Comparison of ENCODE assay signal across 7 mouse cellular contexts in the genomic region with DNA sequence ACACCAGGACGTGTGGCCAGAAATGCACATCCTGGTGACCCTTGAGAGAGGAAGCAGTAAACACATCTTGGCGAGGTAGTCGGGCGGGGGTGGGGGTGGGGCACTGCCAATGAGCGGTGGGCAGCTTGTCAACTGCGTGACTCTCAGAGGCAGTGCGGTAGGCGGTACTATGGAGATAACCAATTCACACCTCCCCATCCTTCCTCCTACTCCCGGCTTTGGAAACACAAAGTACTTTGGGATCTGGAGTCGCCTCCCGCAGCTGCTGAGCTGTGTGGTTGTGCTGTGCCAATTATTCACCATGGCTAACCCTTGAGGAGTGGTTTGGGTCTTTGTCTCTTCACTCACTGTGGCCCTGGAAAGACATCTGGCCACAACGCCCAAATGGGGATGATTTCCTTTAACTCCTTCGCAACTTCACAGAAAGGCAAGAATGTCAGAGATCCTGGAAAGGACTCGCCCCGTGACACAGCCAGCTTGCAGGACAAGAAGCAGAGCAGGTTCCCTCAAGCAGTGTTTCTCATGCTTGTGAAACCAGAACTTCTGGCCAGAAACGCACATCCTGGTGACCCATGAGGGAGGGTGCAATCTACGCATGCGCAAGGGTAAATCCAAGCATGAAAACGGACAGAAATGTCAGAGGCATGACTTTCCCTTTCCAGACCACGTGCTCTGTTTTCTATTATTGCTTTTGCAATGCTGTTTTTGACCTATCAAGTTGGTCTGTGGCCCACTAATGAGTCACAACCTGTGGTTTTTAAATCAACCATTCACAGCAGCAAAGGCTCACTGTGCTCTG. TPM values are rescaled to one million over a fixed set of nuclear protein-coding genes. Genes with fewer than 3 reads are reported as not detected.
DNase-seq lines count a peak whose midpoint lies in the region; ATAC-seq and TF ChIP-seq lines count a peak whose summit lies in the region.

No protein-coding gene starts in this region.

- H3K4me2 ChIP-seq in embryonic facial prominence, embryonic 13.5 days: peak overlapping the region; percentile 53
- peak overlapping the region; percentile 30 for H3K4me2 ChIP-seq in limb, embryonic 11.5 days (ENCODE audit: low read depth, severe bottlenecking)
- H3K4me2 ChIP-seq in midbrain, embryonic 14.5 days (ENCODE audit: low read length): 0 out of 2 replicates have a peak overlapping the region, but pooled peaks have one; percentile 23

- H3K9me3 ChIP-seq in embryonic facial prominence, embryonic 13.5 days: no peaks in the 10 kb centered on the region
- no peaks in the 10 kb centered on the region for H3K9me3 ChIP-seq in limb, embryonic 11.5 days (ENCODE audit: control insufficient read depth, low read length)
- no peaks in the 10 kb centered on the region for H3K9me3 ChIP-seq in midbrain, embryonic 14.5 days (ENCODE audit: control insufficient read depth, low read length)

- peak; percentile 69 for DNase-seq in ZHBTc4 (ENCODE audit: low read depth, low spot score)
- peak; percentile 82 to 90 for DNase-seq in heart, adult 2 months
- DNase-seq in kidney, adult 18-20 months: peak; percentile 74
- peak; percentile 49 for DNase-seq in limb, embryonic 11.5 days (ENCODE audit: low spot score)
- DNase-seq in midbrain, embryonic 14.5 days: peak; percentile 19
- DNase-seq in spleen, postnatal 4 days (ENCODE audit: low spot score in 2 of 2): peak; percentile 55 to 78

- peaks cover 34% of the 10 kb centered on the region for H3K4me1 ChIP-seq in embryonic facial prominence, embryonic 13.5 days
- H3K4me1 ChIP-seq in heart, adult 2 months (ENCODE audit: control insufficient read depth, insufficient read depth, low read length): peaks cover 14% of the 10 kb centered on the region
- peaks cover 20% of the 10 kb centered on the region for H3K4me1 ChIP-seq in limb, embryonic 11.5 days (ENCODE audit: control insufficient read depth, insufficient read depth, low read length)
- H3K4me1 ChIP-seq in midbrain, embryonic 14.5 days (ENCODE audit: control insufficient read depth, insufficient read depth, low read length): 0 out of 2 replicates have a peak, but pooled peaks cover 6% of the 10 kb centered on the region

- H3K27me3 ChIP-seq in embryonic facial prominence, embryonic 13.5 days: no peaks in the 10 kb centered on the region
- H3K27me3 ChIP-seq in heart, adult 2 months (ENCODE audit: control insufficient read depth, insufficient read depth, low read length): no peaks in the 10 kb centered on the region
- no peaks in the 10 kb centered on the region for H3K27me3 ChIP-seq in limb, embryonic 11.5 days (ENCODE audit: control insufficient read depth, insufficient read depth, low read length)
- H3K27me3 ChIP-seq in midbrain, embryonic 14.5 days (ENCODE audit: control insufficient read depth, insufficient read depth, low read length): no peaks in the 10 kb centered on the region

- peak; percentile 81 for TF ChIP-seq EP300 in heart, adult 2 months (IDR thresholded peaks at IDR 0.05; ENCODE audit: insufficient read depth, low read depth, low read length)

- H3K36me3 ChIP-seq in embryonic facial prominence, embryonic 13.5 days: no peaks in the 10 kb centered on the region
- H3K36me3 ChIP-seq in heart, adult 2 months (ENCODE audit: control insufficient read depth, insufficient read depth, low read length): no peaks in the 10 kb centered on the region
- no peaks in the 10 kb centered on the region for H3K36me3 ChIP-seq in limb, embryonic 11.5 days (ENCODE audit: control insufficient read depth, insufficient read depth, low read length)
- H3K36me3 ChIP-seq in midbrain, embryonic 14.5 days (ENCODE audit: control insufficient read depth, insufficient read depth, low read length): no peaks in the 10 kb centered on the region

- TF ChIP-seq POLR2A in heart, adult 2 months (IDR thresholded peaks at IDR 0.05; ENCODE audit: insufficient read depth, low read depth, low read length): peak; percentile 70

- intact Hi-C loops in heart, adult 2 months (cut with DNase I): loop anchor here (2.0 kb wide), 1 partner anchor 21 kb away; no protein-coding TSS in a partner anchor

- no peak for ATAC-seq in embryonic facial prominence, embryonic 13.5 days (ENCODE audit: insufficient number of reproducible peaks, insufficient read depth, low FRiP score, low TSS enrichment, low read depth)
- ATAC-seq in limb, embryonic 11.5 days (ENCODE audit: insufficient number of reproducible peaks, low FRiP score, low TSS enrichment, low read depth): no peak
- ATAC-seq in midbrain, embryonic 14.5 days (ENCODE audit: low FRiP score, low TSS enrichment): no peak

- no peak overlapping the region for H3K27ac ChIP-seq in embryonic facial prominence, embryonic 13.5 days
- peak overlapping the region; percentile 72 for H3K27ac ChIP-seq in heart, adult 2 months
- no peak overlapping the region for H3K27ac ChIP-seq in limb, embryonic 11.5 days (replicated peaks; ENCODE audit: low read depth, low read length)
- H3K27ac ChIP-seq in midbrain, embryonic 14.5 days (replicated peaks; ENCODE audit: low read depth, low read length): no peak overlapping the region

- no peaks in the 10 kb centered on the region for H3K79me2 ChIP-seq in heart, adult 2 months (replicated peaks; ENCODE audit: control insufficient read depth, insufficient read depth, low read length)

- no peak for TF ChIP-seq CTCF in heart, adult 2 months (IDR thresholded peaks at IDR 0.05)

- peak overlapping the region; percentile 18 for H3K4me3 ChIP-seq in embryonic facial prominence, embryonic 13.5 days
- H3K4me3 ChIP-seq in heart, adult 2 months: peak overlapping the region; percentile 45
- no peak overlapping the region for H3K4me3 ChIP-seq in limb, embryonic 11.5 days (ENCODE audit: low read depth, low read length)
- H3K4me3 ChIP-seq in midbrain, embryonic 14.5 days (replicated peaks; ENCODE audit: low read depth, low read length): no peak overlapping the region

- peak overlapping the region; percentile 2; the same call in 1 of the 2 replicates for H3K9ac ChIP-seq in embryonic facial prominence, embryonic 13.5 days
- peak overlapping the region; percentile 28 for H3K9ac ChIP-seq in heart, adult 2 months (ENCODE audit: low read depth, low read length)
- no peak overlapping the region for H3K9ac ChIP-seq in limb, embryonic 11.5 days (ENCODE audit: low read length)
- no peak overlapping the region for H3K9ac ChIP-seq in midbrain, embryonic 14.5 days (replicated peaks; ENCODE audit: low read length)

- 23% methylated on average over 20 of the region's 20 CpGs for WGBS in embryonic facial prominence, embryonic 13.5 days
- 4% methylated on average over 20 of the region's 20 CpGs for WGBS in heart, adult 2 months
- 11% methylated on average over 20 of the region's 20 CpGs for WGBS in limb, embryonic 11.5 days
- 38% methylated on average over 20 of the region's 20 CpGs for WGBS in midbrain, embryonic 14.5 days

RNA-seq across cellular contexts. Expression of a gene that starts 32.7 kb away (rescaled TPM):
- 22.6 and 25.1 TPM in 2 replicates for polyA plus RNA-seq in embryonic facial prominence, embryonic 13.5 days (2015; fragmentation: Nextera tagmentation; extraction: Ambion mirVana)
- total RNA-seq in heart, adult 2 months (2021): 10 to 100 TPM; 17.6 to 17.8 TPM
- polyA plus RNA-seq in heart, adult 2 months (2012; rRNA removed): 8.2 and 10.0 TPM in 2 replicates
- 18.0 and 19.3 TPM in 2 replicates for polyA plus RNA-seq in limb, embryonic 11.5 days (2014; fragmentation: Nextera tagmentation; extraction: Ambion mirVana)
- polyA plus RNA-seq in midbrain, embryonic 14.5 days (2014; fragmentation: Nextera tagmentation; extraction: Ambion mirVana): 13.9 and 18.6 TPM in 2 replicates

RNA-seq across cellular contexts. Expression of a gene that starts 41.3 kb away (rescaled TPM):
- polyA plus RNA-seq in embryonic facial prominence, embryonic 13.5 days (2015; fragmentation: Nextera tagmentation; extraction: Ambion mirVana): 77.5 and 90.8 TPM in 2 replicates
- total RNA-seq in heart, adult 2 months (2021): 10 to 100 TPM; 77.3 to 88.3 TPM
- polyA plus RNA-seq in heart, adult 2 months (2012; rRNA removed): 33.1 and 40.6 TPM in 2 replicates
- polyA plus RNA-seq in limb, embryonic 11.5 days (2014; fragmentation: Nextera tagmentation; extraction: Ambion mirVana): 78.4 and 82.1 TPM in 2 replicates
- 82.0 and 100 TPM in 2 replicates for polyA plus RNA-seq in midbrain, embryonic 14.5 days (2014; fragmentation: Nextera tagmentation; extraction: Ambion mirVana)

Comparison
In these comparisons a context has a peak if more than half of its experiments do, and no peak if none do; other contexts are left out.
1. DNase-seq: peak in every context shown above with its lines; median percentile 86 in heart, adult 2 months; 74 in kidney, adult 18-20 months; 69 in ZHBTc4; 66 in spleen, postnatal 4 days; 49 in limb, embryonic 11.5 days; 19 in midbrain, embryonic 14.5 days.
2. H3K4me3 ChIP-seq: peak in embryonic facial prominence, embryonic 13.5 days (single experiment) and heart, adult 2 months (single experiment); none in limb, embryonic 11.5 days (single experiment) and midbrain, embryonic 14.5 days (single experiment).
3. H3K9ac ChIP-seq: peak in embryonic facial prominence, embryonic 13.5 days (single experiment) and heart, adult 2 months (single experiment); none in limb, embryonic 11.5 days (single experiment) and midbrain, embryonic 14.5 days (single experiment).
4. Peak in every context shown above with its lines, with median percentiles within 50 percentile points of each other: H3K4me2 ChIP-seq.